Comparison of ENCODE assay signal across 8 mouse cellular contexts in the genomic region with DNA sequence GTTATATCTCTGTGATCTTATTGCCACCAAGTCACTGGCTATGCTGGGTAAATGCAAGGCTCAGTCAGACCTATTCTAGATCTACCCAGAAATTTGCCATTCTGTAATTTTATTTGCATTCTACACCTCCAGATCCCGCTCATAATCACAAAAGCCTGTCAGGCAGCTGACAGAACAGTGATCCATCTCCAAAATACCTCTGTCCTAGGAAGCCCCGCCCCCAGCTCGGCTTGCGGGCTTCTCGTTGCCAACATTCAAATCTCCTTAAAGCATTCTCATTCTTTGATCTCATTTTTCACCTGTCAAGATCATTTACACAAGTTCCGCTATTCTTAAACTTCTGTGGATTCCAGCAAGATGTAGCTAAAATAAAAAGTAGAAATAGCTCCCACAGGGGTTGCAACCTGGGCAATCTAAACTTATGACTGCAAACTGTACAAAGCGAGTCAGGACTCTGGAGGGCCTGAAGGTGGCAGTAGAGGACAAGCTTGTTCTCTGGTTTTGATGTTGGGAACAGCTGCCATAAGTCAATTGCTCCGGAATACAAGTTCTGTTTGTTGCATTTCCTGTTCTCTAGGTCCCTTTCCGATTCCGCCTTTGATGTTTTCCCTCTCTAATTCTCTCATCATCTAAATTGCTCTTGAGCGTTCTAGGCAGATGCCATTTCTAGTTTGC. TPM values are rescaled to one million over a fixed set of nuclear protein-coding genes. Genes with fewer than 3 reads are reported as not detected.
DNase-seq lines count a peak whose midpoint lies in the region; ATAC-seq and TF ChIP-seq lines count a peak whose summit lies in the region.

No protein-coding gene starts in this region.

- peak; percentile 75 for ATAC-seq in hindbrain, embryonic 12.5 days (ENCODE audit: low FRiP score)
- peak; percentile 72 for ATAC-seq in lung, postnatal 0 days

- H3K4me3 ChIP-seq in hindbrain, embryonic 12.5 days = no peak overlapping the region
- no peak overlapping the region for H3K4me3 ChIP-seq in lung, postnatal 0 days (ENCODE audit: low read depth, low read length)

- no peaks in the 10 kb centered on the region for H3K27me3 ChIP-seq in hindbrain, embryonic 12.5 days
- no peaks in the 10 kb centered on the region for H3K27me3 ChIP-seq in lung, postnatal 0 days (replicated peaks; ENCODE audit: insufficient read depth, low read length)

- no peaks in the 10 kb centered on the region for H3K4me1 ChIP-seq in hindbrain, embryonic 12.5 days
- H3K4me1 ChIP-seq in lung, postnatal 0 days (ENCODE audit: insufficient read depth, low read depth, low read length) = no peaks in the 10 kb centered on the region

- peak; percentile 23; the same call in 1 of the 2 replicates for TF ChIP-seq EP300 in lung, postnatal 0 days (IDR thresholded peaks at IDR 0.05)

- H3K36me3 ChIP-seq in hindbrain, embryonic 12.5 days = no peaks in the 10 kb centered on the region
- H3K36me3 ChIP-seq in lung, postnatal 0 days (ENCODE audit: insufficient read depth, low read length) = no peaks in the 10 kb centered on the region

- H3K27ac ChIP-seq in hindbrain, embryonic 12.5 days = no peak overlapping the region
- no peak overlapping the region for H3K27ac ChIP-seq in lung, postnatal 0 days (ENCODE audit: low read length)

- no peak overlapping the region for H3K9ac ChIP-seq in hindbrain, embryonic 12.5 days
- no peak overlapping the region for H3K9ac ChIP-seq in lung, postnatal 0 days (replicated peaks; ENCODE audit: low read depth)

- H3K9me3 ChIP-seq in hindbrain, embryonic 12.5 days (replicated peaks) = no peaks in the 10 kb centered on the region
- H3K9me3 ChIP-seq in lung, postnatal 0 days (ENCODE audit: low read length) = no peaks in the 10 kb centered on the region

- peak overlapping the region; percentile 38 for H3K4me2 ChIP-seq in hindbrain, embryonic 12.5 days (replicated peaks)
- H3K4me2 ChIP-seq in lung, postnatal 0 days (replicated peaks; ENCODE audit: low read depth, low read length) = peak overlapping the region; percentile 20

- WGBS in hindbrain, embryonic 12.5 days = 26% methylated on average over 11 of the region's 11 CpGs
- 7% methylated on average over 11 of the region's 11 CpGs for whole genome bisulfite sequencing in lung, postnatal 0 days

- peak; percentile 85 for DNase-seq in ZHBTc4 (ENCODE audit: low read depth, low spot score)
- DNase-seq in cerebellum, postnatal 14 days = peak; percentile 78 to 81
- peak; percentile 10 to 58 for DNase-seq in frontal cortex, postnatal 14 days (ENCODE audit: low spot score in 2 of 2)
- peak; percentile 41 for DNase-seq in layer of hippocampus, adult 9-11 months
- DNase-seq in lung, postnatal 0 days (ENCODE audit: low spot score) = peak; percentile 93
- DNase-seq in retina, postnatal 1 day = peak; percentile 85
- peak; percentile 28 to 64 for DNase-seq in urinary bladder, postnatal 4 days (ENCODE audit: low spot score in 2 of 2)

- peak; percentile 89 for TF ChIP-seq CTCF in lung, postnatal 0 days (IDR thresholded peaks at IDR 0.05)

RNA-seq across cellular contexts. Expression of a gene that starts 58.1 kb away (rescaled TPM):
- polyA plus RNA-seq in hindbrain, embryonic 12.5 days (2016; fragmentation: Nextera tagmentation; extraction: Ambion mirVana) = 1.8 and 2.1 TPM in 2 replicates
- polyA plus RNA-seq in lung, postnatal 0 days (2015; fragmentation: Nextera tagmentation; extraction: Ambion mirVana) = 7.8 and 9.2 TPM in 2 replicates

Comparison
In these comparisons a context has a peak if more than half of its experiments do, and no peak if none do; other contexts are left out.
1. DNase-seq: peak in every context shown above with its lines; median percentile 93 in lung, postnatal 0 days; 85 in ZHBTc4; 85 in retina, postnatal 1 day; 80 in cerebellum, postnatal 14 days; 46 in urinary bladder, postnatal 4 days; 41 in layer of hippocampus, adult 9-11 months; 34 in frontal cortex, postnatal 14 days.